Mouse (Mus musculus): ENCODE results near the gene Rpl34. TPM values are rescaled to one million over a fixed set of nuclear protein-coding genes. Genes with fewer than 3 reads are reported as not detected.

Gene Rpl34
- total RNA-seq (2023), result 100 to 1,000 TPM; 569 to 611 TPM

GRCm38 (mm10) chr3:130730189-130730653 is at the start of gene Rpl34:
Gene Rpl34, minus strand, starts transcription at chr3:130730398.

DNA sequence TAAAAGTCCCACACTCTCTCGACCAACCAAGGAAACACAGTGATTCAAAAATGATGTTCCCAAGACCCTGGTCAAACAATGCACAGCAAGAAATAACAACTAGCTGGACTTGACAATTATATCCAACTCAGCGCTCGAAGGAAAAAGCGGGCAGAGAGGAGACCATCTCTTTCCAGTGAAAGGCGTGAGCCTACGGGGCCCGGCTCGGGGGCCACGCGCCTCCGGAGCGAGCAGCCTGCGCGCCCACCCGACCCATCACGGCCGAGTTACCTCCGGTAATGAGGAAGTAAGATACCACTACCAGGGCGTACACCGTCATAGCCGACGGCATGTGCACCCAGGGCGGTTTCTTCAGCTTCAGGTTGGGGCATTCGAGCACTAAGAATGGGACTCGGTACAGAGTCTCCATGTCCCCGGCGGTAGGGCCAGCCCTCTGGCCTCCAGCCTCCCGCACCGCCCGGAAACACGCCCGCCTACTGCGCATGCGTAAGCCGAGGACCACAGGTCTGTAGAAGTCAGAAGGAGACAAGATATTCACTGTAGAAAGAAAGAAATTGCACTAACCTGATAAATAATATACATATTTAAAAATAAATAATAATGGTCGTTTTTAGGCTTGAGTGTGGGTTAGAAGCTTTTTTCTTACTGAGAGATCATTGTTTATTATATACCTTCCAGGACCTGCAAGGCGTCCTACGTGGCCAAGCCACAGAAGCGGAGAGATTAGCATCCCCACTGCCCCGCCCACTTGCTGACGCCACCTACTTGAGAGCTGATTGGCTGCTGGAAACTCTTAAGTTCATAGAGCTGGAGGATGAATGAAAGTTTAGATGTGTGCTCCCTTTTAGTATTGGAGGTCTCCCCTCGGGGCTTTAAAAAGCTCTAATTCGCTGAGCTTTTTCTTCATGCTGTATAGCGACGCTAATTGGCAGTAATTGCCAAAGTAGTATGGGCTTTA is 21.0 kb downstream of the Rpl34 start, which contains the start of gene Ostc:
Gene Ostc, minus strand, starts transcription at position 478 of the 958 bp plus-strand sequence.

Other genes starting within 250 kb of the Rpl34 start
- not detected for gene Etnppl, start 113.0 kb downstream of the Rpl34 start, total RNA-seq (2023)
- 10 to 100 TPM; 57.4 to 62.9 TPM for gene Ostc, start 21.0 kb downstream of the Rpl34 start, total RNA-seq (2023)